10 mouse cellular contexts compared by ENCODE assay signal in the genomic region with DNA sequence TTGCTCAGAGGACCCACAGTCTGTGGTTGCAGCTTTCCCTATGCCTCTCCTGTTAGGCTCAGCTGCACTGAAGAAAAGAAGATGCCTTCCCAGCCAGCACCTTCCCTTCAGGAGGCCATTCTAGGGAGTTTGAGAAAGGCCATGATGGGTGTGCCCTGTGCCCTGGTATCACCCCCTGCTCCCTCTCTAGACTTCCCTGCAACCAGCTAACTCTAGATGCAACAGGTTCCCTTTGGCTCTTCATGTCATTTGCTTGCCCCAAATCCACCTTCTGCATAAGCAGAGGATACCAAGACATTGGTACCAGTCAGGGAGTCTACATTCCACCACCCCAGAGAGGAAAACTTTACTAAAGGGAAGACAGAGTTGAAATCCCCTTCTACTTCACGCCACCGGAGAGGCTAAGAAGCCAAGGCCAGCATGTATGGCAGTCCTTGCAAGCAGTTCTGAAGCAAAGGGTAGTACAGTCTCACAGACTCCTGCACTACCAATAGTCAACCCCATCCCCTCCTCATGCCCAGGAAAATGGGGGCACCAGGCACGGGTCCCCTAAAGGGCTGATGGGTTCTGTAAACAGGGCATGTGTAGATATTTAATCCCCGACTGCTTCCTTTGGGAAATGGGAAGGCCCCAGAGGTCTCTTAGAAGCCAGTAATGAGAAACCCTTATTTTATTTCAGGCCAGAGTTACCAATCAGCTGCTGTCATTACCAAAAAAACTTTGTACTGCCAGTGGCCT. TPM values are rescaled to one million over a fixed set of nuclear protein-coding genes. Genes with fewer than 3 reads are reported as not detected.
DNase-seq lines count a peak whose midpoint lies in the region; ATAC-seq and TF ChIP-seq lines count a peak whose summit lies in the region.
"Had no signal": no experiment of that assay in that cellular context is flagged by ENCODE, and none has a peak within 500 bp of the region (broad histone marks: within the 10 kb centered on the region; RNA-seq: fewer than 3 reads in every experiment).

No protein-coding gene starts in this region.

- H3K4me2 ChIP-seq in forebrain, embryonic 15.5 days (replicated peaks), result peak overlapping the region; percentile 64
- peak overlapping the region; percentile 71 for H3K4me2 ChIP-seq in midbrain, embryonic 15.5 days

- peak overlapping the region; percentile 87 for H3K4me3 ChIP-seq in left cerebral cortex, adult 2 months
- H3K4me3 ChIP-seq in forebrain, embryonic 15.5 days, result peak overlapping the region; percentile 87
- peak overlapping the region; percentile 62 for H3K4me3 ChIP-seq in midbrain, embryonic 15.5 days

- ATAC-seq in forebrain, embryonic 15.5 days (replicated peaks), result no peak
- ATAC-seq in midbrain, embryonic 15.5 days (replicated peaks), result no peak

- H3K4me1 ChIP-seq in forebrain, embryonic 15.5 days, result peaks cover 29% of the 10 kb centered on the region
- peaks cover 26% of the 10 kb centered on the region for H3K4me1 ChIP-seq in midbrain, embryonic 15.5 days

- intact Hi-C loops in left cerebral cortex, adult 2 months (cut with DNase I), result loop anchor here (5.0 to 10.0 kb wide), 3 partner anchors 77 to 450 kb away; no protein-coding TSS in a partner anchor

- no peaks in the 10 kb centered on the region for H3K36me3 ChIP-seq in forebrain, embryonic 15.5 days
- H3K36me3 ChIP-seq in midbrain, embryonic 15.5 days (replicated peaks), result no peaks in the 10 kb centered on the region

- H3K27me3 ChIP-seq in forebrain, embryonic 15.5 days, result no peaks in the 10 kb centered on the region
- H3K27me3 ChIP-seq in midbrain, embryonic 15.5 days (replicated peaks), result no peaks in the 10 kb centered on the region

- peak overlapping the region; percentile 95; the same call in 1 of the 2 replicates for H3K9ac ChIP-seq in forebrain, embryonic 15.5 days (replicated peaks)
- peak overlapping the region; percentile 95 for H3K9ac ChIP-seq in midbrain, embryonic 15.5 days

- H3K9me3 ChIP-seq in forebrain, embryonic 15.5 days, result no peaks in the 10 kb centered on the region
- H3K9me3 ChIP-seq in midbrain, embryonic 15.5 days, result no peaks in the 10 kb centered on the region

- peak; percentile 39 for DNase-seq in cerebellum, adult 11-12 months
- DNase-seq in cerebellum, adult 11 months, result no peak
- peak in 1 of 2 experiments; percentile 18 for DNase-seq in left cerebral cortex, adult 2 months (ENCODE audit: extremely low spot score in 1 of 2, low spot score in 2 of 2)
- no peak for DNase-seq in left cerebral cortex, adult 11 months (ENCODE audit: low spot score)
- DNase-seq in urinary bladder, postnatal 10 days (ENCODE audit: low spot score), result no peak
- no peak for DNase-seq in heart, postnatal 4 days
- DNase-seq: lung, adult 18-20 months had no signal

- peak overlapping the region; percentile 97 for H3K27ac ChIP-seq in left cerebral cortex, adult 2 months
- no peak overlapping the region for H3K27ac ChIP-seq in forebrain, embryonic 15.5 days (replicated peaks)
- no peak overlapping the region for H3K27ac ChIP-seq in midbrain, embryonic 15.5 days
- H3K27ac ChIP-seq: kidney, postnatal 0 days had no signal

- WGBS in forebrain, embryonic 15.5 days, result 84% methylated on average over 4 of the region's 4 CpGs
- WGBS in midbrain, embryonic 15.5 days, result 74% methylated on average over 4 of the region's 4 CpGs

- TF ChIP-seq CTCF in left cerebral cortex, adult 2 months (IDR thresholded peaks at IDR 0.05), result no peak

RNA-seq across cellular contexts. Expression of gene Rims1, which starts 1.5 kb away (rescaled TPM):
- total RNA-seq in left cerebral cortex, adult 2 months (2021), result 100 to 1,000 TPM; 394 to 401 TPM
- polyA plus RNA-seq in forebrain, embryonic 15.5 days (2015; fragmentation: Nextera tagmentation; extraction: Ambion mirVana), result 10.3 and 11.1 TPM in 2 replicates
- polyA plus RNA-seq in midbrain, embryonic 15.5 days (2015; fragmentation: Nextera tagmentation; extraction: Ambion mirVana), result 18.7 and 20.1 TPM in 2 replicates
- total RNA-seq in heart, postnatal 4 days (2021), result 1 to 10 TPM; 1.2 to 1.3 TPM

Comparison
In these comparisons a context has a peak if more than half of its experiments do, and no peak if none do; other contexts are left out.
1. RNA of gene Rims1, which starts 1.5 kb away (total RNA-seq): 394 to 401 TPM in left cerebral cortex, adult 2 months; 1.2 to 1.3 TPM in heart, postnatal 4 days; every median in the first group is over 100 times any median in the second.
2. Peak in every context shown above with its lines, with median percentiles within 50 percentile points of each other: H3K4me3 ChIP-seq.